Mouse (Mus musculus): ENCODE results near the gene Bicc1.

DNA sequence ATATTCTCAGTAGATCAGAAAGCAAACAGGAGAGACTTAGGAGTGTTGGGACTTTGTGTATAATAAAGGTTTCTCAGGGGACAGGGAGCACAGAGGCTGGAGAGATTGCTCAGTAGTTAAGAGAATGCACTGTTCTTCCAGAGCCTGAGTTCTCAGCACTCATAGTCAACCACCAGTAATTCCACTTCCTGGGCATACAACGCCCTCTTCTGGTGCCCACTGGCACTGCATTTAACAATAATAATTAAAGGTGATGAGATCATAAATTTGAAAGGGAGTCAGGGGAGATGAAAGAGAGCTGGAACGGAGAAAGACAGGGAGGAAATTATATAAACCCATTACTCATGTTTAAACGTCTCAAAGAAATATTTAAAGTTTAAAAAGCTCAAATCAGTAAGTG, 35.5 kb downstream of the Bicc1 start:
- no peak for TF ChIP-seq ZC3H11A (IDR thresholded peaks at IDR 0.05; ENCODE audit: borderline replicate concordance, low read depth, low read length)
- TF ChIP-seq ZNF384 (IDR thresholded peaks at IDR 0.05; ENCODE audit: low read depth, low read length), result no peak

All from ES-E14 (cell line).